Mouse (Mus musculus) kidney, postnatal 14 days (tissue): Measurements from ENCODE around the gene Nxn.

Experiments
- DNase-seq: peaks from one replicate; pipeline ENCODE4 v3.0.0; 2022; ENCODE audit warnings: mixed read lengths

Gene Nxn

DNA sequence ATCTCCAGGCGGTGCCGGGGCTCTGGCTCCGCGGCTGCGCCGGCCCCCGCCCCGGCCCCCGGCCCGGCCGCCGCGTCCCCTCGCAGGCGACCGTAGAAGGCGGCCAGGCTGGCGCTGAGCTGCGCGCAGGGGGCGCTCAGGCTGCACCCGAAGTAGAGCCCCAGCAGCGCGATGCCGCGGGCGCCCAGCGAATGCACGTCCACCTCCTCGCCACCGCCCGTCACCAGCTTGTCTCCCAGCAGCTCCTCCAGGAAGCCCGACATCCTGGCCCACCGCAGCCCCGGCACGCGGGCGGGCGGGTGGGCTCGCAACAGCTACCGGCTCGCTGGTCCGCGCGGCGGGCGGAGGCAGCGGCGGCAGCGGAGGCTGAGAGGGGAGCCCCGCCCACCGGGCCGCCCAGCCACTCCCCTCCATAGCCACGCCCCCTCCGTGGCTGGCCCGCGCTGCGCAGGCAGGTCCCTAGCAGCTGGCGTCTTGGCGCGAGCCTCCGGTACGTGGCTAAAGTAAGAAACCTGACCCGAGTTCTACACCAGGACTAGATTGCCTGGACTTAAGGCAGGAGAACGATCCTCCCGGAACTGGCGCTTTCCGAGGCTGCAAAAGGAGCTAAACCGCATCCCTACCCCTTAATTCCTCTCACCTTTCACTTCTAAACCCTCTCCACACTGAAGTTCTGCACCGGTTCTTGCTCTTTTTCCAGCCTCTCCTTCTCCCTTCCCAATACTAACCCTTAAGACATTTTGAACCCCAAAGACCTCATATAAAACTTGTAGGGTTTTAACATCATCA lies at the start of gene Nxn:
Gene Nxn, minus strand, starts transcription at position 343 of the 789 bp plus-strand sequence.
- peak; percentile 96 for DNase-seq

DNA sequence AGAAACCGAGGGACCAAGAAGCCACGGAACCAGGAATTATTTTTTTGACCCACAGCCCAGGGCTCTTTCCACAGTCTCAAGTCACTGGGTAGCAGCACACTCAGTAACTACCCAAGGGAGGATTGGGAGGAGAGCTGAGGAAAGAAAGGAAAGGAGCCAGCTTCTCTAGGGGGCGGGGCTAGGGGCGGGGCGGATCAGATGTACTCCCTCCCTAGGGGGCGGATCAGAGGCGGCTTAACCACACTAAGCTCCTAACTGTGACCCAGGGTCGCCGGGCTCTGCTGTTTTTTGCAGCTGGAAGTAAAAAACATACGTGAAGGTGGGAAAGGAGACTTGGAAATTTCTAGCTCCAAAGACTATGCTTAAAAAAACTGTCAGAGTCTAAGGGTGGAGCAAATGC lies 47.3 kb upstream of the Nxn start:
- no peak for DNase-seq

DNA sequence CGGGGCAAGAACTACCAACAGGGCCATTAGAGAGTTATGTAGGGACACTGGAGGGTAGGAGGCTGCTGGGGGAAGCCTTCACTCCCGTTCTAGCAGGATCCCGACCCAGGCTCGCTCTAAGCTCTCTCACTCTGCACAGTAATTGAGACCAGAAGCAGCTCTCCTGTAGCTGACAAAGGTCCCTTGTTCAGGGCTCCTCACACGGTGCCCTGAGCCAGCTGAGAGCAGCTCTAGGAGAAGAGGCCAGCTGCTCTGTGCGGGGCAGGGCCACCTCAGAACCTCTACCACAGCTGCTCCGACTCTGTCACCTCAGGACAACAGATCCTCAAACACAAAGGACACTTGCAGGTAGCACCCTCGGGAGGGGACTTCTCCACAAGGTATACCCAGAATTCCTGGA lies 46.5 kb upstream of the Nxn start:
- no peak for DNase-seq

DNA sequence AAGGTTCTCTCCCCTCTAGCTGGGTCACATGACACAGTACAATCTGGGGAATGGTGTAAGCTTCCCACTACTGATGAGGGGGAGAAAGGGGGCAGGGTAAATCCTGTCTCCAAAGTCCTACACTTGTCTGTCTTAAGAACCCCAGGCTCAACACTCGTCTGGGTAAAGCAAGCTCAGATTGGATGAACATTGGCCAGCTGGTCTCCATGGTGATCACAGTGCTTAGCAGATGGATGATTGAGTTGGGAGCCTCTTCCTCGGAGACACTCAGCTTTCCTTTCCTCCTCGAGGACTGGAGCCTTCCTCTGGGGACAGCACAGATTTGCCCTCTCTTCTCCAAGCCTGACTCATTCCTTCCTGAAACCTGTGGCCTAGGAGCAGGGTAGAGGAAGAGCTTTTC lies 40.7 kb upstream of the Nxn start:
- DNase-seq, result no peak

DNA sequence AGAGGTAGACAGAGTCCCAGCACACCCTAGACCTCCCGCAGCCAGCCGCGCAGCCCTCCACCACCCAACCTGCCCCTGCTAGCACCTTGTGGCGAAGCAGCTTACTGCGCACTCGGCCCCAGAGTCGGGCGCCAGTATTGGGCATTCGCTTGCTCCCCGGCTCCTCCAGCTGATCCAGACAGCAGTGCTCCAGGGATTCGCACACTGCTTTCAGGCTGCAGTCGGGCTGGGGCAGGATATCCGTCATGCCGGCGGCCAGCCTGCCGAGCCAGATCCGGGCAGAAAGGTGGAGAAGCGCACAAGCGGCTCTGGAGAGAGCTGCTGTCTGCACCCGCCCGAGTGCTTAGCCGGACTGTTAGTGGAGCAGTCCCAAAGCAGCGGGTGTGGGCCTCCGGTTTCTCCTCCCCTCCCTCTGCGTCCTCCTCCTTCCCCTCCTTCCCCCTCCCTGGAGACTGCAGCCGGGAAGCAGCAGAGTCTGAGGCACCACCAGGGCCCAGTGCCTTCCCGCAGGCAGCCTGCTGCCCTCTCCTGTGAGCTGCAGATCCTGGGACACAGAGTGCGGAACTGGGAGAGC lies 38.0 kb upstream of the Nxn start:
- DNase-seq, result peak; percentile 77

DNA sequence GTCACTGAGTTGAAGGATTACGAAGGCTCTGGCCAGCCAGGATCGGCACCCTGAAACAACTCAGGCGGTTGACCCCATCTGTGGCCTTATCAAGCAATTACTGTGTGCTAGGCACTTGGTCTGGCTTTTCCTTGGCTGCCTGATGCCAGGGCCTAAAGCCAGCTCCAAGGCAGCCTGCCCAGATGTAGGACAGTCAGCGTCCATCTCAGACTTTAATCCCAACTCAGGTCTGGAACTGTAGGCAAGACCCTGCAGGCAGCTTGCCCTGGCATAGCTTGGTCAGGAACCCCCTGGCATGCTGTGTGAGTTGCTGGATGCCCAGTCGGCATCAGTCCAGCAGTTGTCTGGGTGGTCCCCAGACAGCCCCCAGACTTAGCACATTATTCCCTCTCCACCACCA lies 37.1 kb upstream of the Nxn start:
- DNase-seq, result no peak

DNA sequence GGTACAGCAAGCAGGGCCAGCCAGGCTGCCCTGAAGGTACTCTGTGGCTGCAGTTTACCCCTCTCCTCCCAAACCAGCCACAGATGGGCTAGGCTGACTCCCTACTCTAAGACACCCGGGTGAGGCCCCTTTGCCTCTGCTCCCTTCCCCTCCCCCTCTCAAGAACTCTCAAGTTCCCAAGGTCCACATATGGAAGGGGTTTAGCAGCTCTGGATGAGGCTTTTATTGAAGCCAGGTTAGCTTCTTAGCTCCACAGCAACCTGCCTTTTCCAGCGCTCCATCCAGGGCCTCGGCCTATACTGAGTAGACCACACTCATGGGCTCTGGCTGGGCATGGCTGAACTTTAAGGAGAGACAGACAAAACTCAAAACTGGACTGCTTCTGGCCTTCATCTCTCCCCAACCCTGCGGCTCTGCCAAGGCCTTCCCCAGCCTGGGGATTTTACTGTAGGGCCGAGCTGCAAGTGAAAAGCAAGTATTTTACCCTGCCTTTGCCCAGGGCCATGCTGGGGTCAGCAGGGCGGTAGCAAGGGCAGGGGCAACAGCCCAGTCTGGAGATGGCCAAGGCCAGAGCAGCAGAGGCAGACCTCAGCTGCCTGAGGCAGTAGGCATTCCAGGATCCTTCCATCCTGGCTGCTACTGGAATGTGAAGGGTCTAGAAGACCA lies 31.2 kb upstream of the Nxn start:
- DNase-seq, result no peak

DNA sequence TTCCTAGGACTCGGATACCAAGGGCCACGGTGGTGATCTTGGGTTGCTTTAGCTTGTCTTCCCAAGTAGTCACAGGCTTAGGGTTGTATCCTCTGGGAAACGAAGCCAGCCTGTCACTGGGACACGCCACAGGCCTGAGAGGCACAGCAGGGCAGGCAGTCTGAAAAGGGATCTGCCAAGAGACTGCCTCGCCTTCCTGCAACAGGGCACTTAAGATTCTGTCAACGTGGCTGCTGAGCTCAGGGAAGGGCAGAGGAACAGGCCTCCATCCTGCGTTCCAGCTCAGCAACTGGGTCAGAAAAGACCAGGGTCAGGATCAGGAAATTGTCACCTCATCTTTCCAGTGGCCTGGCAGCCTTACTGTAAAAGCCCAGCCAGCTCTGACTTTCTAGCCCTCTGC lies 30.6 kb upstream of the Nxn start:
- DNase-seq, result no peak

DNA sequence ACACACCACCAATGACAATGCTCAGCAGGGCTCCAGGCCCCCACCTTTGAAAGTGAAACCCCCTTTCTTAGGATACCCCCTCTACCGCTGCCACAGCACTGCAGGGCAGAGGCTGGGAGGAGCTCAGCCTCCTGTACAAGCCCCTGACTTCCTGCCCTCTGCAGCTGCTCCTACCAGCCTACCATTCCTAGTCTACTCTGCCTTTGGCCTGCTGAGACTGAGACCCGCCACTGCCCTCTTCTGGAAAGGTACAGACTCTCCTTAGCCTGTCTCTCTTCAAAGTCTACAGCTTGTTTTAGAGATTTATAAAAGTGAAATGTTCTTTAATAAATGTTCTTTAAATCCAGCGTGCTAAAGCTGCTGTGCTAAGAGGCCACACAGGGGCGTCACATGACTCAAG lies 30.1 kb upstream of the Nxn start:
- DNase-seq, result no peak

DNA sequence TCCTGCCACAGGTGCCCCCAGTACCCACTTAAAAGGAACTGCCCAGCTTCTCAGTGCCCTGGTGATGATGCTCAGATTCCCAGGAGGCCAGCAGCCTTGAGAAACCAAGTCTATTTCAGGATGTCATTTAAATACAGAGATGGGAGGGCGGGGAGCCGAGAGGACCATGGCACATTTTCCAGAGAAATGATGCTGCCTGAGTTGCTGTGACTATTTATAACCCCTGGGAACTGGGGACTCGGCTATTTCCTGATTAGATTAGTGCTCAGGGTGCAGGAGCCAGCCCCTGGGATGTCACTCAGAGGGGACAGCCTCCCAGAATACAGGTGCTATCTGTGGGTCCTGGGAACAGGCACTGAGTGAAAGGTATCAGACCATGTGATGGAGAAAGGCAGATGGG lies 28.8 kb upstream of the Nxn start:
- DNase-seq, result no peak

DNA sequence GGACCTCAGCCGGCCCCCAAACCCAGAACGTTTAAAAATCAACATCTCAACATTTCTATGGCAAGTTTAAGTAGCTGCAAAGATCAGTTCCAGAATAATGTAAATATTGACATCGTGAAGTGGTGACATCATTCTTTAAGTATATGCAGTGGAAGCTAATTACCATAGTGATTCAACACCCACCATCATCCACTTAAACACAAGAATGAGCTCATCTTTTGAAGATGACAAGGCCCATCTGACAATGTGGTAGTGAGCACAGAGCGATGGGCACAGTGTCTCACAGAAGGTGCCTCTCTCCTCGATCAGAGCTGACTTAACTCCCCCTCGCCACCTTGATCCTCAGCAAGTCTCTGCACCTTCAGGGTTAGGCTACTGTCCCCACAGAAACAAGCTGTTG lies 26.8 kb upstream of the Nxn start:
- DNase-seq, result no peak

DNA sequence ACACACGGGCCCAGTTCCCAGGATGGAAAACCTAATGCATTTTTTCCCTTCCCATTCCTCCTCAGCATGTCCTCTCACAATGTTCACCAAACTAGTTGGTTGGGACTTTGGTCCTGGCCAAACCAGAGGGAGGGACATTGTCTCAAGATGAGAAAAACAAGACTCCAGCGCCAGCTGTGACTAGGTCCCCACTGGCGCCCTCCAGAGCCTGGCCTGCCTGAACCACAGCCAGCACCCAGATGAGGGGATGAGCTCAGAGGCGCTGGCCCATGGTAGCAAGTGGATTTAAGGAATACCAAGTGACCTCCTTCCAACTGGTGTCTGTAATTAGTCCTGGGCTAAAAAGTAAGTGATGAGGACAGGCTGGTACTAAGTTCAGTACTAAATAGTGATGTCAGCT lies 22.0 kb upstream of the Nxn start:
- peak; percentile 25 for DNase-seq

DNA sequence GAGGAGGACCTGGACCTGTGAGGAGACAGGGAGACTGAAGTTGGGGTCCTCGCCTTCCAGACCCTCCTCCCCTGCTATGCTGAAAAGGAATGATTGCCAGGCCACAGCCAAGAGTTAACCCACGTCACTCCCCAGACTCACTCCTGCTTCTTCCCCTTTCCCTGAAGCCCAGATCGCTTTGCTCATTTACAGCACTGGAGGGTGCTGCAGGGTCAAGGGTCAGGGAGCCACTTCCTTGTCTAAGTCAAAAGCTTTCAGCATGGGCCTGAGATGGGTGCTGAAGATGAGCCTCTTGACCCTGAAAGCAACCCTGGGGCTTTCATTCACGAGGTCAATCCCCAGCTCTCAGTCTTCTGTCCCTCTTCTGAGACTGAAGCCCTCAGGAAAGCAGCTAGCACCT lies 20.2 kb upstream of the Nxn start:
- no peak for DNase-seq

DNA sequence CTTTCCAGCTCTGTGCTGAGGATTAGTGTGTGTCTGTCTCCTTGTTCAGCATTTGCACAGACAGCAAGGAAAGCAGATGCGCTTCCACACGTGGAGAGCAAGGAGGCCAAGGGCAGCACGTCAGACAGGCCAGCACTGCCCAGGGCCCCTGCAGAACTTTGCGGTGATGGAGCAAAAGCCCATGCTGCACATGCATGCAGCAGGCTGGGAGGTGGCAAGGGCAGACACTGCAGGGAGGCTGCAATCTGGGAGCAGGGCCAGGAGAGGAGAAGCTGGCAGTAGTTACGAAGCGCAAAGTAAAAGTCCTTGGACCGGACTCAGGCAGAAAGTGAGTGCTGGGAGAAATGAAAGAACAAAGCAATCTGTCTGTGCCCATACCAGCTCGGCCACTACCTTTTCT lies 19.5 kb upstream of the Nxn start:
- DNase-seq, result no peak

DNA sequence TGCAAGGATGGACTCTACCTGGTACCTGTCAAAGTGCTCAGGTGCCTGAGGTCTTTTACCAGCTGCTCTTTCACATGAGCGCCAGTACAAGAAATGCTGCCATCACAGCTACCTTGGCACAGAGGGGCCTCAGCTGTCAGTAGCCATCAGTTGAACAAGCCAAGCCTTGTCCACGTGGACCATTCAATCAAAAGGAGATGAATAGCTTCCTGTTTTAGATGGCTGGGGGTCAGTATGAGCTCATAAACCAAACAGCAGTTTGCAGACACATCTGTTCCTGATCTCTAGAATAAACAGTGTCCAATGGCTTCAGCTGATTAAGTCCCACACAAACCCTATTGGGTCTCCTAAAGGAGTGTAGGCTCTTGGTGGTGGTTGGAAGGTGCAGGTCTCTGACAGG lies 17.0 kb upstream of the Nxn start:
- DNase-seq, result no peak

DNA sequence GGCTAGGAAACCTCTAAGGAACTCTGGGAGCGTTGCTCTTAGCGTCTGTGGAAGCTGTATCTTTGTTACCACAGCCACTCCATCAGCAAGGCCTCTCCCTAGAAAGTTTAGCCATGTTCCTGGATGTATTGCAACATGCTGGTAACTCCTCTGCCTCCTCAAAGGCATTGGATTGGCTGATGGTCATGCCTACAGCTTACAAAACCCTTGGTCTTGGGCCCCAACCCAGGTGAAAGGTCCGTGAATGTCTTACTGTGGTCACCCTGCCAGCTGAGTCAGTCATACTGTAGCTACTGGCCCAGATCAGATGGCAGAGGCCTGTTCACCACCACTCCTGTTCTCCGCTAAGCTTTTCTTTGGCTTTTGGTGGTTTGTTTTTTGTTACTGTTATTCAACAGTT lies 16.1 kb upstream of the Nxn start:
- no peak for DNase-seq

DNA sequence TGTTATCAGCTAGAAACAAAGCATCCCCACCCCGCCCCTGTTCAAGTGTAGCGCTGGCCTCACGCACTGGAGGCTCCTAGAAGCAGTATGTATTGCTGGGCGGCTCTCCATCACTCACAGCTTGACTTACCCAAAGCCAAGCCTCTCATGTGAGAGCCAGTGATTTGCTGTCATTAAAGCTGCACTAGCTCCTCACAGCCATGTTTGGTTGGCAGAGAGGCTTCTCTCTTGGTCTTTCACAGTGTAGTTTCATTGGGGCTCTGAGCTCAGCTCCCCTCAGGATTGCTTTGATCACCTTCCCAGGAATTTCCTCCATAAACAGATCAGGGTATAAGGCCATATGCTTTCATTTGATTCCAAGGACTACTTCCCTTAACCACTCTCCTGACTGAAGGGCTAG lies 14.3 kb upstream of the Nxn start:
- DNase-seq, result no peak

DNA sequence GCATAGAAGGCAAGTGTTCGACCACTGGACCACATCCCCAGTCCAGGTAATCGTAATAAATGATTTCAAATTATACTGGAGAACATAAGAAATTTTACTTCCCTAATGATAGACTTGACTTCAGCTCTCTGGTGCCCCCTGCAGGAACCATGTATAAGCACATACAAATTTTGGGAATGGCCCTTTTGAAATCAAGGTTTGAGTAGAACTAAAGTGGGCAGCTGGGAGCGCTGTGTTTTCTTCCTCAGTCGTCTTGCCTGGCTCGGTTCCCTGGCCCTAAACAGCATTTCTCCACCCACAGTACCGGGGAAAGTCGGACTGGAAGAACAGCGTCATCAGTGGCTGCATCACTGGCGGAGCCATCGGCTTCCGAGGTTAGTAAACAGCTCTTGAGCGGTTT lies 11.9 kb upstream of the Nxn start:
- DNase-seq, result peak; percentile 38

DNA sequence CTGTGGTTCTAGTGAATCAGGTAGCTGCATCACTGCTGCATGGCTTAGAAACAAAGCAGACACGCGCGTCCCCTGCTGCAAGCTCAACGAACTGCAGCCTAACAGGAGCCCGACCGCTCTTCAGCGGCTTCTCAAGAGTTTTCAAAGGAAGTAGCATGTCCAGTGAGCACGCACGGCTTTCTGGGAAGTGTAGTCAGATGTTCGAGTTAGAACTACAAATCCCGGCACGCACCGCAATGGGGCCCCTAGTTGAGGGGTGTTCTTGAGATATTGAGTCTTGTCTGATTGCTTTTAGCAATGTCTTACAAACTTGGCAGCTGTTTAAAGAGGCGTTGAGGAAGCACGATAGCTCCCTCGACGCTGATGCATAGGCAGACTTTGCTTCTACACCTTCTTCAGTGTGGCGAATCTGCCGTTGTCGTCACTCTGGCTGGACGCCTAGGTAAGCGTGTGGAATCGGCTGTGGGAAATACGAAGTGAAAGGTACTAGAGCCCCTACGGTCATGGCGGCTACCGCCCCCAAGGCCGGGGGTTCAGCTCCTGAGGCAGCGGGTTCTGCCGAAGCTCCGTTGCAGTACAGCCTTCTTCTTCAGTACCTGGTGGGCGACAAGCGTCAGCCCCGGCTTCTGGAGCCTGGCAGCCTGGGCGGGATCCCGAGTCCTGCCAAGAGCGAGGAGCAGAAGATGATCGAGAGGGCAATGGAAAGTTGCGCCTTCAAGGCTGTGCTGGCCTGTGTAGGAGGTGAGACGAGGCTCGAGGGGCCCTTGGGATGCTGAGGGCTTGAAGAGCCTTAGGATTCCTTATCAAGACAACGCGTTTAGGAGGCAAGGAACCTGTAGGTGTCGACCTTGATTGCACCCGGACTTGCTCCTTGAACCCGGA lies 8.0 kb upstream of the Nxn start, which contains the start of gene Timm22:
Gene Timm22, plus strand, starts transcription at position 251 of the 882 bp plus-strand sequence.
- DNase-seq, result peak; percentile 97

DNA sequence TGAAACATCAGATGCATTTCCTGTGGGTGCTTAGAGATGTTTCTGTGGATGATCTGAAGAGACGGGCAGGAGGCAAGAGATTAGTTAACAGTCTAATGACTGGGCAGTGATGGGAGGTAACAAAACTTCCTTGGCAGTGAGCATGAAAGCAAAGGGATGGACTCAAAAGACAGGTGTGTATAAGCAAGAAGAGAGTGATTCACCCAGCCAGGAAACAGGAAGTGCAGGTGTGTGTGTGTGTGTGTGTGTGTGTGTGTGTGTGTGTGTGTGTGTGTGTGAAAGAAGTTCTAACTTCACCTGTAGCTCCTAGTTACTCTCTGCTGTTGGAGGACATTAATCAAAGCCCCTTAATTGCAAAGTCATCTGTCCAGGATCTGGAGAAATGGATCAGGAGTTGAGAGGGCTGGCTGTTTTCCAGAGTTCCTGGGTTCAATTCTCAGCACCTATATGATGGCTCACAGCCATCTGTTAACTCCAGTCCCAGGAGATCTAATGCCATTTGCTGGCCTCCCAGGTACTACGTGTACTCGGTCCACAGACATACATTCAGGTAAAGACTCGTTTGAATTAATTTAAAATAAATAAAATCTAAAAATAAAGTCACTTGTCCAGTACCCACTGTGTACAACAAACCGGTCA lies 6.8 kb upstream of the Nxn start:
- DNase-seq, result no peak

DNA sequence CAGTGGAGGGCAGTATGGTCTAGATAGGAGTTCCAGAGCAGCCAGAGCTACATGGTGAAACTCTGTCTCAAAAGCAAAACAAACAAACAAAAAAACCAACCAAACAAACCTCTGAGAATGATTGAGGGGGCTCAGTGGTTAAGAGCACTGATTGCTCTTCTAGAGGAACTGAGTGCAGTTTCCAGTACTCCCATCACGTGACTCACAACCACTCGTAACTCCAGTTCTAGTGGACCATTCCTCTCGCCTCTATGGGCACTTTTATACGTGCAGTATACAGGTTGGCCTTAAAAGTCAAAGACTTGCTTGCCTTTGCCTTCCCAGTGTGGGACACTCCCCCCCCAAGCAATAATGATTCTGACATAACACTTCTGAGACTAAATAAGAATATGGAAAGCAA lies 6.2 kb upstream of the Nxn start:
- DNase-seq, result no peak

DNA sequence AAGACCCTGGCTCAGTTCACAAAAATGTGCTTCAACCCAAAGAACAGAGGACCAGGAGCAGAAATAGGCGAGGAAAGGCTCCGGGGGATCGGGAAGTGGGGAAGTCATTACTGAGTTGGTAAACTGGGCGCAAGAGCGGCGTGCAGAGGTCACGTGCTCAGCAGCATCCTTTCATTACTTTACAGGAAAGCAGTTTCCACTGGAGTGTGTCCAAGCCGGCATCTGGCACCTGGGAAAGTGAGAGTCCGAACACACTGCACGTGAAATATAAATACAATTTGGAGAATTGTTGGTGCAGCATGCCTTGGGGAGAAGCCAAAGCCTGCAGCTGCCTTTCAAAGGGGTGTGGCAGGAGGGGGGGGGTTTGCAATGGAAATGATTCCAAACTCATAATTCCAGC lies 2.5 kb upstream of the Nxn start:
- no peak for DNase-seq
